Mouse (Mus musculus) granulocyte monocyte progenitor cell, adult 5-6 weeks (primary cell): ENCODE measurements around the gene Angptl2. TPM values are rescaled to one million over a fixed set of nuclear protein-coding genes. Genes with fewer than 3 reads are reported as not detected.

Experiments
- ATAC-seq: replicated peaks from 2 replicates; pipeline ENCODE4 v1.8.0; 2016; ENCODE audit warnings: mild to moderate bottlenecking, moderate TSS enrichment, inconsistent platforms; ENCODE audit not compliant: poor library complexity, severe bottlenecking
- total RNA-seq, 2 experiments: library from RNA; stranded (forward) in 1 of 2; stranded (reverse) in 1 of 2; fragments of 200-712, 200-1000 nt in 1 of 2; fragments of >200 nt in 1 of 2; fragmentation: Nextera tagmentation in 1 of 2; gene quantifications; 2 replicates each; pipeline ENCODE4 v1.2.3; 2014 to 2017

Gene Angptl2
- total RNA-seq, 2 experiments from 2014 or later = 1.3 to 1.6 TPM

- ATAC-seq = no peak
Measured at GRCm38 (mm10) chr2:33265793-33266192, 49.9 kb downstream of the Angptl2 start.

GRCm38 (mm10) chr2:33267075-33267474 is 51.2 kb downstream of the Angptl2 start:
- no peak for ATAC-seq

GRCm38 (mm10) chr2:33268384-33269131 is 52.7 kb downstream of the Angptl2 start:
- ATAC-seq = no peak

- no peak for ATAC-seq
Measured at GRCm38 (mm10) chr2:33269132-33269493, 53.2 kb downstream of the Angptl2 start.

GRCm38 (mm10) chr2:33270569-33270968 is 54.7 kb downstream of the Angptl2 start:
- no peak for ATAC-seq

GRCm38 (mm10) chr2:33271511-33271910 is 55.6 kb downstream of the Angptl2 start:
- no peak for ATAC-seq

- ATAC-seq = no peak
Measured at GRCm38 (mm10) chr2:33272665-33273439, 57.0 kb downstream of the Angptl2 start.

- ATAC-seq = no peak
Measured at GRCm38 (mm10) chr2:33274719-33275490, 59.0 kb downstream of the Angptl2 start.

GRCm38 (mm10) chr2:33279758-33280157 is 63.9 kb downstream of the Angptl2 start:
- ATAC-seq = peak; percentile 55

- ATAC-seq = no peak
Measured at GRCm38 (mm10) chr2:33280525-33280924, 64.7 kb downstream of the Angptl2 start.

GRCm38 (mm10) chr2:33281807-33282206 is 65.9 kb downstream of the Angptl2 start:
- no peak for ATAC-seq

- no peak for ATAC-seq
Measured at GRCm38 (mm10) chr2:33282877-33283276, 67.0 kb downstream of the Angptl2 start.

- ATAC-seq = no peak
Measured at GRCm38 (mm10) chr2:33283674-33284073, 67.8 kb downstream of the Angptl2 start.

GRCm38 (mm10) chr2:33288837-33289236 is 73.0 kb downstream of the Angptl2 start:
- ATAC-seq = no peak

GRCm38 (mm10) chr2:33290491-33290890 is 74.6 kb downstream of the Angptl2 start:
- no peak for ATAC-seq

GRCm38 (mm10) chr2:33292057-33292456 is 76.2 kb downstream of the Angptl2 start:
- peak; percentile 52 for ATAC-seq

GRCm38 (mm10) chr2:33295115-33295514 is 79.2 kb downstream of the Angptl2 start:
- peak; percentile 73 for ATAC-seq
